Mouse (Mus musculus) neutrophil, adult 83 days (primary cell): Measurements from ENCODE around the gene Rab40c. TPM values are rescaled to one million over a fixed set of nuclear protein-coding genes. Genes with fewer than 3 reads are reported as not detected.

Experiments
- total RNA-seq, 2 experiments: library from RNA; stranded (reverse); gene quantifications; one replicate each; pipeline ENCODE4 v1.2.4; 2023

The Rab40c gene
- 10 to 100 TPM; 16.6 to 19.2 TPM for total RNA-seq

GRCm38 (mm10) chr17:25919144-25919785 lies at the start of gene Rab40c:
TSS of gene Rab40c (minus strand) at chr17:25919727.

GRCm38 (mm10) chr17:25951803-25952623 lies 32.5 kb upstream of the Rab40c start, which contains the start of gene A930017K11Rik:
TSS of gene A930017K11Rik (minus strand) at chr17:25952565.

DNA sequence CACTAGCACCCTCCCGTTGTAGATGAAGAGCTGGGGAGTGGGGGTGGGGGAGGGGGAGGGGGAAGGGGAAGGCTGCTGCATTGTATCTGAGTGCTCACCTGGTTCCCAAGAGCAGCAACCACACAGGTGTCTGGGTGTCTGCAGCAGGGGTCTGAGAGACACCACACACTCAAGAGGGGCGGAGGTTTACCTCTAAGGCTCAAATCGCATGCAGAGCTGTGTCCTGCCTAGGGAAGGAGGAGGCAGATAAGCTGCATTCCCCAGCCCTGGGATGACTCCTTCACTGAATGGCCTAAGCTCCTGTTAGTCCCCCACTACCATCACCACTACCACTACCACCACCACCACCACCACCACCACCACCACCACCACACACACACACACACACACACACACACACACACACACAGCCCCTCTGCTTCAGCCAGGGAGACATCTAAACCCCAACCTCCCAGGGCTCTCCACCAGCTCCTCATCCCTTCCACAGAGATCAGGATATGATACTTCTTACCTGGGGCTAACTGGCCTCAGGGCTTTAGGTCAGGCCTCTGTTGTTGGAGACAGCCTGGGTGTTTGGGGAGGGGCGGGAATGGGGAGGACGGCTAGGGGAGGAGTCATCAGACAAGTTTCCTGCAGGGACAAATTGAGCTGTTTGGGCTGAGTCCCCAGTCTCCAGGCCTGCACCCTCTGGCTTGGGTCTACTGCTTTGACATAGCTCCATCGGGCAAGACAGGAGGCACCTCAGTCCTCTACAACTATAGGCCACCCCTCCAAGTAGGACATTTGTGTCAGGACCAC lies 25.0 kb upstream of the Rab40c start, which contains the start of the genes Pigq and Nhlrc4:
Gene Pigq (minus strand): TSS at position 571 of the 798 bp plus-strand sequence.
Gene Nhlrc4 (minus strand): TSS at position 596 of the 798 bp plus-strand sequence.

DNA sequence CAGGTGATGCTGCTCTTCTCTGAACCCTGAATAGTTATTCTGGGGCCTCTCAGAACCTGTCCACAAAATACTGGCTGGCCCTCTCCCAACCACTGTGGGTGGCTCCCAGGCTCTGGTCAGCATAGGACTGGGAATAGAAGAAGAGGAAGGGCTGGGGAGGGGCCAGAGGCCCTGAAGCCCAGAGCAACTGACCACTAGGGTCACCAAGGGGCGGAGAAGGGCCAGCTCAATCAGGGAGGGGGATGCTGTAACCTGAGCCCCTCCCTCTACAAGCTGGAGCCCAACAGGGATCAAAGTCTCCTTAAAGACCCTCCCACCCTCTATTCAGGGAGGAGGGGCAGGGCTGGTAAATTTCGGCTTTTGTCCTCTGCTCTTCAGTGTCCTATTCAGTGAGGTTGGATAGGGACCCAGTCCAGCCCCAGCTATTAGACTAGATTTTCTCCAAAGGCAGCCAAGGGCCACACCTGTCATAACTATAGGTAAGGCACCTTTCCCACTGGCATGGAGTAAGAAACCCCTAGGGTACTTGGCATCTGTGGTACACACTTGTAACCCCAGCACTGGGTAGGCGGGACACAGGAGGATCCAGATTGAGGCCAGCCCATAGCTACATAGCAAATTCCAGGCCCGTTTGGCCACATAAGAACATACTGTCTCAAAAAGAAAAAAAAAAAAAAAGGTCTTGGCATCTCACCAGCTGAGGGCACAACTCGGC lies 39.2 kb downstream of the Rab40c start, which contains the start of gene Wfikkn1:
Gene Wfikkn1 (minus strand): TSS at position 663 of the 715 bp plus-strand sequence.

GRCm38 (mm10) chr17:25874721-25875170 lies 44.8 kb downstream of the Rab40c start, which contains the start of gene Mettl26:
TSS of gene Mettl26 (plus strand) at chr17:25875074.

GRCm38 (mm10) chr17:25868601-25869191 lies 50.8 kb downstream of the Rab40c start, which contains the start of gene Mcrip2:
TSS of gene Mcrip2 (minus strand) at chr17:25868764.

DNA sequence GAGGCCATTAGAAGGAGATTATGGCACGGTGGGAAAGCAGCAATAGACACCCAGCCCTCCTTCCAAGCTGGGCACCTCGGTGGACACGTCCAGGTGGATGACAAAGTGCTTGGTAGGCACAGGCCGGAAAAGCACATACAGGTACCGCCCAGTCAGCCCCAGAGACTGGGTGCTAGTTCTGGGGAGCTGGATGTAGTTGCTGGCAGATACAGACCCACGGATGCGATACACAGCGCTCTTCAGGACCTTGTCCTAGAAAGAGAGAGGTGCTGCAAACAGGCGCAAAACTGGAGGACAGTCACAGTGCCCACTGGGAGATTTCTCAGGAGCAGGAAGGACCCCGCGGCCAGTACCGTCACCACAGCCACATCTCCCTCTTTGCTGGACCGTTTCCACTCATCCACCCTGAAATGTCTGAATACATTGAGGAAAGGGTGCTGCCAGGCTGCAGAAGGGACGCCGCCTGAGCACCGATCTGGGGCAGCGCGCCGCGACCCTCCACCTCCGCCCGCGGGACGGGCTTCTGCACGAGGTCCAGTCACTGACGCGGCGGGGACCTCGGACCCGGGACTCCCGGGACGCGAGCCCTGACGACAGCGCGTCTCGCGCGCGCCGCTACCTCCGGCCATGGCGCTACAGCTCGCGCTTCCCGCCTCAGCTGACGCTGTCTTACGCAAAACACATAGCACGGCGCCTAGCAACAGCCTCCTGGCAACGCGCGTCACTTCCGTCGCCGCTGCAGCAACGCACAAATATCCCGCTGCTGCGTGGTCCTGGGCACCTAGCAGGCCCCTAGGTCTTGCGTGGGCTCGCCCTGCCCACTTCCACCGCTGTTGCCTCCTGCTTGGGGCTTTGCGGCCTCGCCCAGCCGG lies 58.5 kb downstream of the Rab40c start, which contains the start of gene Wdr90:
Gene Wdr90 (minus strand): TSS at position 670 of the 872 bp plus-strand sequence.

GRCm38 (mm10) chr17:25844396-25844901 lies 75.1 kb downstream of the Rab40c start, which contains the start of gene Rhot2:
TSS of gene Rhot2 (minus strand) at chr17:25844851.

DNA sequence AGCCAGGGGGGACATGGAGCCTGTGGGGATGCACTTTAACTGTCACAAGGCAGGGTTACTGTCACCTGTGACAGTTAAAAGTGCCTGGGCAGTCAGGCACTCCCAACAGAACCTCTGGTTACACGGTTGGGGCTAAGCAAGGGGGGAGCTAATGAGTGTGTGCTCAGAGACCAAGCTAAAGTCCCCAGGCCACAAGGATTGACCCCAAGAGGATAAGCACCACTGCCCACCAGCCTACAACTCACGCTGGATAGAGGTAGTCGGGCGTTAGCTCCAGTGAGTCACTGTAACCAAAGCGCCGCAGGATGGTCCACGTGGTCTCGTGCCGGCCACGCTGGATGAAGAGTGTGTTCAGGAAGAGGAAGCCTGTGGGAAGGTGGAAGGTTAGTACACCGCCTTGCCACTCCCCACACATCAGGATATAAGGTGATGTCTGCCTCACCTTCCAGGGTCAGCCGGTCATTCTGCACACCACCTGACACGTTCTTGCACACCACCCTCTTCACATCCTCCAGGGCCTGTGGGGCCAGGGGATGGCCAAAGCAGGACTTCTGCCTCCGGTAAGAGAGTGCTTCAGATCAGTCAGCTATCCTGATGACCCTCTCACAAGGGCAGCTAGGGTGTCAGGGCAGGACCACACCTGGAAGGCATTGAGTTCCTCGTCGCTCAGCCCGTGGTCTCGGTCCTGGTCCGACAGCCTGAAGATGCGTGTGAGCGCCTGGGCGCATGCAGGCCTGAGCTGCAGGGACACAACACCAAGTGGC lies 78.2 kb downstream of the Rab40c start, which contains the start of gene Gm20683:
Gene Gm20683 (minus strand): TSS at position 647 of the 764 bp plus-strand sequence.

GRCm38 (mm10) chr17:25837076-25837410 lies 82.5 kb downstream of the Rab40c start, which contains the start of gene Rhbdl1:
TSS of gene Rhbdl1 (minus strand) at chr17:25837295.

DNA sequence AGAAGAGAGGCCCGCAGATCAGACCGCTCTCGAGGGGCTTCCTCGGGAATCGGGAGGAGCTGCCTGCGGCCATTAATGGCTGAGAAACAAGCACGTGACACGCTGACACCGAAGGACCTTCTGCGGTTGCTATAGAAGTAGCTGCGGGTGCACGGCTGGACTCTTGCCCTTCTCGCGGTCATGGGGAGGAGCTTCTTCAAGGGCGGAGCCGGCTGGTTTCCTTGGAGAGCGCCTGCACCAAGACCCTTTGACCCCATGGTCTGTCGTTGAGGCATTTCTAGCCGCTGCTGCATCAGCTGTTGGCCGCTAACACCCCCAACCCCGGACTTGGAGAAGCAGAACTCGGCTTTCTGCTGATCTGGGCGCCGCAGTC lies 86.2 kb downstream of the Rab40c start, which contains the start of gene Stub1:
Gene Stub1 (minus strand): TSS at position 114 of the 373 bp plus-strand sequence.

Other genes with a start within 250 kb of the Rab40c start
- not detected for gene Gng13, start 202.6 kb downstream of the Rab40c start, total RNA-seq
- gene Chtf18, start 192.3 kb downstream of the Rab40c start, total RNA-seq = 10 to 100 TPM; 20.2 to 26.7 TPM
- 1 to 10 TPM; 6.4 TPM for gene Rpusd1, start 192.1 kb downstream of the Rab40c start, total RNA-seq
- not detected for gene Mslnl, start 183.7 kb downstream of the Rab40c start, total RNA-seq
- not detected for gene Msln, start 165.3 kb downstream of the Rab40c start, total RNA-seq
- gene Narfl, start 146.0 kb downstream of the Rab40c start, total RNA-seq = 10 to 100 TPM; 20.6 to 26.5 TPM
- 10 to 100 TPM; 10.6 to 16.5 TPM for gene Haghl, start 134.1 kb downstream of the Rab40c start, total RNA-seq
- not detected for gene Ccdc78, start 133.1 kb downstream of the Rab40c start, total RNA-seq
- 10 to 100 TPM; 33.6 to 34.8 TPM for gene Fam173a, start 126.8 kb downstream of the Rab40c start, total RNA-seq
- under 1 TPM in 1 of 2 experiments, not detected in 1; 0.66 TPM for gene AC134908.4, start 124.1 kb downstream of the Rab40c start, total RNA-seq
- 10 to 100 TPM; 16.1 to 17.2 TPM for gene Metrn, start 122.6 kb downstream of the Rab40c start, total RNA-seq
- gene Fbxl16, start 110.6 kb downstream of the Rab40c start, total RNA-seq = not detected
- 10 to 100 TPM; 13.2 to 15.2 TPM for gene Wdr24, start 96.1 kb downstream of the Rab40c start, total RNA-seq
- gene Jmjd8, start 90.9 kb downstream of the Rab40c start, total RNA-seq = 10 to 100 TPM; 12.4 to 16.8 TPM
- gene Stub1, start 86.3 kb downstream of the Rab40c start, total RNA-seq = 10 to 100 TPM; 45.6 to 55.2 TPM
- 1 to 10 TPM; 2.3 to 2.5 TPM for gene Rhbdl1, start 82.4 kb downstream of the Rab40c start, total RNA-seq
- 1 to 10 TPM; 2.7 to 4.2 TPM for gene Gm20683, start 78.0 kb downstream of the Rab40c start, total RNA-seq
- 10 to 100 TPM; 37.5 to 40.0 TPM for gene Rhot2, start 74.9 kb downstream of the Rab40c start, total RNA-seq
- 10 to 100 TPM; 28.2 to 31.0 TPM for gene Wdr90, start 58.2 kb downstream of the Rab40c start, total RNA-seq
- gene Mcrip2, start 51.0 kb downstream of the Rab40c start, total RNA-seq = 1 to 10 TPM; 3.8 to 4.2 TPM
- 10 to 100 TPM; 10.2 to 10.3 TPM for gene Mettl26, start 44.7 kb downstream of the Rab40c start, total RNA-seq
- 1 to 10 TPM; 2.5 to 3.8 TPM for gene Wfikkn1, start 38.9 kb downstream of the Rab40c start, total RNA-seq
- gene Pigq, start 25.2 kb upstream of the Rab40c start, total RNA-seq = 100 to 1,000 TPM in 1 of 2 experiments, 10 to 100 TPM in 1; 70.2 to 101 TPM
- under 1 TPM; 0.20 to 0.93 TPM for gene Nhlrc4, start 25.2 kb upstream of the Rab40c start, total RNA-seq
- gene A930017K11Rik, start 32.8 kb upstream of the Rab40c start, total RNA-seq = not detected
- 10 to 100 TPM; 17.0 to 22.0 TPM for gene Capn15, start 66.1 kb upstream of the Rab40c start, total RNA-seq
- gene Rab11fip3, start 149.8 kb upstream of the Rab40c start, total RNA-seq = 1 to 10 TPM; 1.7 to 1.9 TPM
- gene Decr2, start 170.6 kb upstream of the Rab40c start, total RNA-seq = 1 to 10 TPM; 3.8 to 4.5 TPM
- 1 to 10 TPM; 5.3 to 5.4 TPM for gene Nme4, start 175.9 kb upstream of the Rab40c start, total RNA-seq
- 10 to 100 TPM; 66.8 to 74.8 TPM for gene Tmem8, start 193.6 kb upstream of the Rab40c start, total RNA-seq
- 10 to 100 TPM; 34.5 to 41.7 TPM for gene Mrpl28, start 203.8 kb upstream of the Rab40c start, total RNA-seq
- gene Axin1, start 219.0 kb upstream of the Rab40c start, total RNA-seq = 10 to 100 TPM; 37.0 to 40.7 TPM